Mouse (Mus musculus) lung, postnatal 0 days (tissue): ENCODE data around the gene Fbxo46. TPM values are rescaled to one million over a fixed set of nuclear protein-coding genes. Genes with fewer than 3 reads are reported as not detected.

Experiments used
- ATAC-seq: fragments of 200-750 bp; cut with Nextera tagmentation; 2 replicates; pipeline ENCODE4 v1.8.0; 2017; ENCODE audit warnings: moderate library complexity
- DNase-seq: peaks from one replicate; pipeline ENCODE4 v3.0.0-alpha.2; 2016; ENCODE audit warnings: low spot score
- H3K27ac ChIP-seq: fragments of 300-500 bp; sonication (generic); 2 replicates; pipeline ENCODE4 v1.5.1; 2014; ENCODE audit warnings: antibody characterized with exemption, mild to moderate bottlenecking, low read length, mixed read lengths
- H3K27me3 ChIP-seq: fragments of 300-500 bp; sonication (generic); replicated peaks from 2 replicates; pipeline ENCODE4 v1.6.1; 2014; ENCODE audit warnings: low read length, mixed read lengths; ENCODE audit not compliant: insufficient read depth
- H3K36me3 ChIP-seq: fragments of 300-500 bp; sonication (generic); 2 replicates; pipeline ENCODE4 v1.6.1; 2014; ENCODE audit warnings: low read length, mixed read lengths; ENCODE audit not compliant: insufficient read depth
- H3K4me1 ChIP-seq: fragments of 300-500 bp; sonication (generic); 2 replicates; pipeline ENCODE4 v1.6.1; 2014; ENCODE audit warnings: antibody characterized with exemption, low read depth, low read length, mixed read lengths; ENCODE audit not compliant: insufficient read depth
- H3K4me2 ChIP-seq: fragments of 300-500 bp; sonication (generic); replicated peaks from 2 replicates; pipeline ENCODE4 v1.6.1; 2014; ENCODE audit warnings: low read depth, mild to moderate bottlenecking, low read length, moderate library complexity, mixed read lengths
- H3K4me3 ChIP-seq: fragments of 300-500 bp; sonication (generic); 2 replicates; pipeline ENCODE4 v1.5.1; 2014; ENCODE audit warnings: low read depth, low read length
- H3K9ac ChIP-seq: fragments of 300-500 bp; sonication (generic); replicated peaks from 2 replicates; pipeline ENCODE4 v1.6.1; 2014; ENCODE audit warnings: low read depth, mild to moderate bottlenecking
- H3K9me3 ChIP-seq: fragments of 300-500 bp; sonication (generic); 2 replicates; pipeline ENCODE4 v1.6.1; 2016; ENCODE audit warnings: low read length, mixed read lengths
- CTCF ChIP-seq: IDR thresholded peaks from 2 replicates; pipeline ENCODE4 v1.5.1; 2016; ENCODE audit warnings: antibody characterized with exemption, mild to moderate bottlenecking
- EP300 ChIP-seq: IDR thresholded peaks from 2 replicates; pipeline ENCODE4 v1.6.1; 2016; ENCODE audit warnings: antibody characterized with exemption, mild to moderate bottlenecking, control low read depth
- WGBS: fragments of 180-500 bp; shearing (Covaris S2); extraction: QIAGEN DNeasy Blood & Tissue Kit; methylation state at CpG from one replicate; pipeline ENCODE4 v1.1.7; 2014; 5-methylcytosine and 5-hydroxymethylcytosine counted together
- polyA plus RNA-seq: library from polyadenylated mRNA; unstranded; fragments of >200 nt; fragmentation: Nextera tagmentation; extraction: Ambion mirVana; gene quantifications from 2 replicates; pipeline ENCODE4 v1.2.1, GENCODE M21; 2015

The Fbxo46 gene
- polyA plus RNA-seq, 1 experiment from 2014 or later: 9.9 TPM

- H3K4me3 ChIP-seq: no peak overlapping the region
- no peak for TF ChIP-seq CTCF
- TF ChIP-seq EP300: no peak
- no peak overlapping the region for H3K27ac ChIP-seq
- DNase-seq (no peak), ATAC-seq (no peak)
- H3K27me3 ChIP-seq: peaks cover 12% of the 10 kb centered on the region
- no peaks in the 10 kb centered on the region for H3K36me3 ChIP-seq
- no peak overlapping the region for H3K9ac ChIP-seq
- H3K9me3 ChIP-seq: no peaks in the 10 kb centered on the region
- H3K4me2 ChIP-seq: no peak overlapping the region
- H3K4me1 ChIP-seq: peaks cover 9% of the 10 kb centered on the region; the same call in 1 of the 2 replicates
- WGBS: 42% methylated on average over 8 of the region's 8 CpGs
Observed at GRCm38 (mm10) chr7:19171831-19172230, 52.2 kb downstream of the Fbxo46 start.

DNA sequence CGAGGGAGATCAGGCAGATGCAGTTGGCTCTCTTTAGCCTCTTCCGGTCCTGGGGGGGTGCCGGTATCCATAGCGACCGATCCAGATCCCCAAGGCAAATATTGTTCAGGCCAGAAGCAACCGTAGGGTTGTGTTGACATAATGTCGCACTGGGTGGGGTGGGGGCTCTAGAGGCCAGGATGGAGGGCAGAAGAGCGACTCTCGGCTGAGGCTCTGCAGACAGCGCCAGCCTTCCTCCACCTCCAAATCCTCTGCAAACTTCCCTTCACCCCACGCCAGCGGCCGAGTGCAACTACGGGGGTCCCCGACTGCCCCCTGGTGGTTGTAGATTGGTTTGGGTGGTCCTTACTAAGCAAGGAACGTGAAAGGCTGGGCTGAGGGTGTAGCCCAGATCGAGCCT lies 53.2 kb downstream of the Fbxo46 start:
- Histone ChIP-seq H3K4me1 (peaks cover 9% of the 10 kb centered on the region; the same call in 1 of the 2 replicates), H3K4me2 (peak overlapping the region; percentile 47), H3K27ac (no peak overlapping the region), H3K9me3 (no peaks in the 10 kb centered on the region), H3K9ac (no peak overlapping the region), H3K36me3 (no peaks in the 10 kb centered on the region), H3K4me3 (peak overlapping the region; percentile 17; the same call in 1 of the 2 replicates), H3K27me3 (peaks cover 22% of the 10 kb centered on the region)
- peak; percentile 85 for DNase-seq
- 2% methylated on average over 17 of the region's 17 CpGs for WGBS
- no peak for TF ChIP-seq EP300
- TF ChIP-seq CTCF: peak; percentile 93
- peak; percentile 68 for ATAC-seq

- no peak within 1 kb of the TSS for H3K27ac ChIP-seq
- TF ChIP-seq CTCF: no peak
- no peak for TF ChIP-seq EP300
- H3K4me3 ChIP-seq: no peak within 1 kb of the TSS
- H3K9ac ChIP-seq: no peak within 1 kb of the TSS
- peaks cover 37% of the 10 kb centered on the region for H3K27me3 ChIP-seq
- WGBS: 2% methylated on average over 30 of the region's 30 CpGs
- ATAC-seq (peak; percentile 27), DNase-seq (peak; percentile 62)
- no peak within 1 kb of the TSS for H3K4me2 ChIP-seq
- H3K36me3 ChIP-seq: no peaks in the 10 kb centered on the region
- H3K4me1 ChIP-seq: peaks cover 14% of the 10 kb centered on the region; the same call in 1 of the 2 replicates
- no peaks in the 10 kb centered on the region for H3K9me3 ChIP-seq
Observed at GRCm38 (mm10) chr7:19175708-19176515, 56.3 kb downstream of the Fbxo46 start, which contains the start of gene Eml2. Gene Eml2 (plus strand): TSS chr7:19176421.

DNA sequence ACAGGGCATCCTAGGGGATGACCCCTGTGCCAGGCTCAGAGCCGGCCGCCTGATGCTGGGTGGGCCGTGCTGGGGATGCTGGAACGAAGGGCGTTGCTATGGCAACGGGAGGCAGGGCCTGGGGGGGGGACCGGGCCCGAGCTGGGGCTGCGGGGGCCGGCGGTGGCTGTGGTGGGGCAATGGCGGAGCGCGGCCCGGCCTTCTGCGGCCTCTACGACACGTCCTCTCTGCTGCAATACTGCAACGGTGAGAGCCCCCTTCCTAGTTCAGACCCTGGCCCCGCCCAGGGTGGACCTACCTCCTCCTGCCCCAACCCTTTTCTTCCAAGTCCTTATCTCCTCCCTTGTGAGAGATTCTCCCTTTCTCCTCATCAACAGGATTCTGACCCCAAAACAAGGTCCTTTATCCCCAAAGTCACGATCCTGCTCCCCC lies 56.9 kb downstream of the Fbxo46 start:
- Histone ChIP-seq H3K4me1 (peaks cover 17% of the 10 kb centered on the region; the same call in 1 of the 2 replicates), H3K4me2 (no peak overlapping the region), H3K36me3 (no peaks in the 10 kb centered on the region), H3K9ac (no peak overlapping the region), H3K27ac (no peak overlapping the region), H3K27me3 (peaks cover 37% of the 10 kb centered on the region), H3K9me3 (no peaks in the 10 kb centered on the region), H3K4me3 (no peak overlapping the region)
- DNase-seq (no peak), ATAC-seq (no peak)
- 10% methylated on average over 14 of the region's 21 CpGs for WGBS
- TF ChIP-seq EP300: no peak

DNA sequence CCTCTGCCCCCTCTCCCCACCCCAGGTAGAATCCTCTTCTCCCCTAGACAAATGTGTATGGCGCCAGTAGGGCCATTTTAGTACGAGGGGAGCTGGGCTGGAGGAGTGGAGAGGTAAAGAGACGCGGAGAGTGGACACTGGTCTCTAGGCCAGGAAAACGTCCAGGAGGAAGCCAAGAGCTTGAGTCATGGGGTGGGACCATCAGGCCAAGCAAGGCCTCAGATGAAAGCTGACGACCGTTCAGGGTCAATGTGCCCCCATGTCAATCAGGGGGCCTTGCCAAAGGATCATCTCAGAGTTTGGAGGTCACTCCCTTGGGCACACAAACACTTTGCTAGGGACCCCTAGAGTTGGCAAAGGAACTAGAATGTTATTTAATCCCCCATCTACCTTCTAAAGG lies 57.6 kb downstream of the Fbxo46 start:
- H3K4me2 ChIP-seq: no peak overlapping the region
- DNase-seq: no peak
- H3K9ac ChIP-seq: no peak overlapping the region
- ATAC-seq: no peak
- WGBS: 61% methylated on average over 7 of the region's 7 CpGs
- H3K4me1 ChIP-seq: peaks cover 20% of the 10 kb centered on the region; the same call in 1 of the 2 replicates
- H3K9me3 ChIP-seq: no peaks in the 10 kb centered on the region
- H3K27me3 ChIP-seq: peaks cover 37% of the 10 kb centered on the region
- H3K36me3 ChIP-seq: no peaks in the 10 kb centered on the region
- TF ChIP-seq CTCF (no peak), EP300 (no peak)
- no peak overlapping the region for H3K27ac ChIP-seq
- no peak overlapping the region for H3K4me3 ChIP-seq

DNA sequence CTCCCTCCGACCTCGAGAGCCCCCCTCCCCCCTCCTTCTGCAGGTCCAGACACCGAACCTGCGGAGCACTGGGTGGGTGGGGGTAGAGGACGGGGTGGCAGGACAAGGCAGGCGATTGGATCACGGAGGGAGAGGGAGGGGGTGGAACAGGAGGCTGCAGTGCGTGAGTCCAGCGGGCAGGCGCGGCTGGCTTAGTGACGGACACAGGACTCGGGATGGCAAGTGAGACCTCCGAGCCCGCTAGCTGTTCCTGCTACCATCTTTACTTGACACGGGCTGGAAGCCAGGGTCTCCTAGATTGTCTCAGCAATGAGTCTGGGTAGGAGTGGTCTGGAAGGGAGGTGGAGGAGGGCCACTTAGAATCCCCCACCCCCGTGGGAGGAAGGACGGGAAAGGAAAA lies 58.4 kb downstream of the Fbxo46 start:
- TF ChIP-seq CTCF (no peak), EP300 (no peak)
- no peak overlapping the region for H3K27ac ChIP-seq
- no peaks in the 10 kb centered on the region for H3K9me3 ChIP-seq
- H3K27me3 ChIP-seq: peaks cover 37% of the 10 kb centered on the region
- no peak for DNase-seq
- H3K36me3 ChIP-seq: no peaks in the 10 kb centered on the region
- H3K9ac ChIP-seq: no peak overlapping the region
- no peak for ATAC-seq
- no peak overlapping the region for H3K4me3 ChIP-seq
- H3K4me1 ChIP-seq: peaks cover 16% of the 10 kb centered on the region; the same call in 1 of the 2 replicates
- H3K4me2 ChIP-seq: no peak overlapping the region
- WGBS: 8% methylated on average over 15 of the region's 18 CpGs
